Mouse (Mus musculus) kidney, adult 10 weeks (tissue): ENCODE results near the gene Ldlrap1. TPM values are rescaled to one million over a fixed set of nuclear protein-coding genes. Genes with fewer than 3 reads are reported as not detected.

Experiments
- polyA plus RNA-seq: library from polyadenylated mRNA; stranded (reverse); fragments of 350-450 nt; fragmentation: Illumina TruSeq; extraction: RNeasy Lipid Tissue Mini Kit (QIAGEN cat#74804); gene quantifications from one replicate; pipeline ENCODE4 v1.2.3, GENCODE M21; 2014; ENCODE audit warnings: low read depth, low replicate concordance

The Ldlrap1 gene
- 1.0 TPM for polyA plus RNA-seq

GRCm38 (mm10) chr4:134767426-134768225, at the start of gene Ldlrap1:
Ldlrap1 (minus strand) TSS chr4:134768024.

GRCm38 (mm10) chr4:134703835-134704546, 63.8 kb downstream of the Ldlrap1 start, which contains the start of gene Man1c1:
Man1c1 (minus strand) TSS chr4:134704290.

Other genes with a start within 250 kb of the Ldlrap1 start
- 44.9 TPM for gene Mtfr1l, start 232.6 kb downstream of the Ldlrap1 start, polyA plus RNA-seq
- 0.61 TPM for gene Selenon, start 215.9 kb downstream of the Ldlrap1 start, polyA plus RNA-seq
- 2.1 TPM for gene Man1c1, start 63.7 kb downstream of the Ldlrap1 start, polyA plus RNA-seq
- gene Maco1, start 85.3 kb upstream of the Ldlrap1 start, polyA plus RNA-seq = 26.3 TPM
- not detected for gene Rhd, start 96.5 kb upstream of the Ldlrap1 start, polyA plus RNA-seq
- gene Tmem50a, start 147.0 kb upstream of the Ldlrap1 start, polyA plus RNA-seq = 19.7 TPM
- gene Rsrp1, start 155.6 kb upstream of the Ldlrap1 start, polyA plus RNA-seq = 545 TPM
- 62.5 TPM for gene Syf2, start 162.9 kb upstream of the Ldlrap1 start, polyA plus RNA-seq